Mouse (Mus musculus) hindbrain, embryonic 16.5 days (tissue): ENCODE results near the gene Phf5a. TPM values are rescaled to one million over a fixed set of nuclear protein-coding genes. Genes with fewer than 3 reads are reported as not detected.

Experiments
- ATAC-seq: fragments of 200-750 bp; cut with Nextera tagmentation; 2 replicates; pipeline ENCODE4 v1.8.0; 2017; ENCODE audit warnings: moderate TSS enrichment, moderate library complexity
- H3K27ac ChIP-seq: fragments of 300-500 bp; sonication (generic); 2 replicates; pipeline ENCODE4 v1.5.1; 2014; ENCODE audit warnings: low read depth, mild to moderate bottlenecking, control low read depth, low read length, moderate library complexity
- H3K27me3 ChIP-seq: fragments of 300-500 bp; sonication (generic); replicated peaks from 2 replicates; pipeline ENCODE4 v1.6.1; 2014; ENCODE audit warnings: low read length; ENCODE audit not compliant: control insufficient read depth, insufficient read depth
- H3K36me3 ChIP-seq: fragments of 300-500 bp; sonication (generic); 2 replicates; pipeline ENCODE4 v1.6.1; 2014; ENCODE audit warnings: mild to moderate bottlenecking, low read length, moderate library complexity, mixed read lengths; ENCODE audit not compliant: control insufficient read depth, insufficient read depth
- H3K4me1 ChIP-seq: fragments of 300-500 bp; sonication (generic); 2 replicates; pipeline ENCODE4 v1.6.1; 2014; ENCODE audit warnings: low read depth, low read length; ENCODE audit not compliant: control insufficient read depth, insufficient read depth
- H3K4me2 ChIP-seq: fragments of 300-500 bp; sonication (generic); 2 replicates; pipeline ENCODE4 v1.6.1; 2014; ENCODE audit warnings: mild to moderate bottlenecking, low read length, control low read depth, moderate library complexity
- H3K4me3 ChIP-seq: fragments of 300-500 bp; sonication (generic); 2 replicates; pipeline ENCODE4 v1.5.1; 2014; ENCODE audit warnings: mild to moderate bottlenecking, low read length, control low read depth, moderate library complexity
- H3K9ac ChIP-seq: fragments of 300-500 bp; sonication (generic); 2 replicates; pipeline ENCODE4 v1.6.1; 2014; ENCODE audit warnings: low read depth, mild to moderate bottlenecking, control low read depth, low read length, moderate library complexity
- H3K9me3 ChIP-seq: fragments of 300-500 bp; sonication (generic); 2 replicates; pipeline ENCODE4 v1.6.1; 2014; ENCODE audit warnings: mild to moderate bottlenecking, low read length, moderate library complexity; ENCODE audit not compliant: control insufficient read depth
- WGBS: fragments of 180-500 bp; shearing (Covaris S2); extraction: QIAGEN DNeasy Blood & Tissue Kit; methylation state at CpG from one replicate; pipeline ENCODE4 v1.1.7; 2014; 5-methylcytosine and 5-hydroxymethylcytosine counted together
- polyA plus RNA-seq: library from polyadenylated mRNA; unstranded; fragments of >200 nt; fragmentation: Nextera tagmentation; extraction: Ambion mirVana; gene quantifications from 2 replicates; pipeline ENCODE4 v1.2.1, GENCODE M21; 2015

Gene Phf5a
- polyA plus RNA-seq, 1 experiment from 2014 or later = 122 TPM

DNA sequence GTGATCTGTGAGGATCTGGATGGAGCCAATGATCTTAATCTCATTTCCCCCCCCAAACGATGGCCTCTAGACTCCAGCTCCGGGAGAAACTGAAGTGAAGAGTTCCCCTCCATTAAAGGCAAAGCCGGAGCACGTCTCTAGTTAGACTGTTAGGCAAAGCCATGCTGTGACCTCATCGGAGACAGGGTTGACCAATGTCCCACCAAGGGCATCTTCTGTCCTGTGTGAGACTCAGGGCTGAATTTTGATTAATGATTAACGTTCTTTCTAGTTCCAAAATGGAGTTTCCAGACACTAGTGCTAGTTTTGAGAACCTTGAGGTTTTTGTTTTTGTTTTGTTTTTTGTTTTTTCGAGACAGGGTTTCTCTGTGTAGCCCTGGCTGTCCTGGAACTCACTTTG lies 18.6 kb downstream of the Phf5a start:
- H3K9ac ChIP-seq = no peak overlapping the region
- H3K4me3 ChIP-seq = no peak overlapping the region
- H3K9me3 ChIP-seq = no peaks in the 10 kb centered on the region
- H3K27ac ChIP-seq = no peak overlapping the region
- no peak overlapping the region for H3K4me2 ChIP-seq
- H3K27me3 ChIP-seq = no peaks in the 10 kb centered on the region
- no peak for ATAC-seq
- peaks cover 12% of the 10 kb centered on the region for H3K36me3 ChIP-seq
- H3K4me1 ChIP-seq = peaks cover 17% of the 10 kb centered on the region
- WGBS = 88% methylated on average over 7 of the region's 7 CpGs

- no peak overlapping the region for H3K4me3 ChIP-seq
- no peak overlapping the region for H3K4me2 ChIP-seq
- peaks cover 17% of the 10 kb centered on the region for H3K4me1 ChIP-seq
- ATAC-seq = no peak
- peaks cover 12% of the 10 kb centered on the region for H3K36me3 ChIP-seq
- H3K27me3 ChIP-seq = no peaks in the 10 kb centered on the region
- H3K9me3 ChIP-seq = no peaks in the 10 kb centered on the region
- 94% methylated on average over 9 of the region's 9 CpGs for WGBS
- H3K27ac ChIP-seq = no peak overlapping the region
- no peak overlapping the region for H3K9ac ChIP-seq
Observed at GRCm38 (mm10) chr15:81852411-81853000, 19.2 kb downstream of the Phf5a start.

DNA sequence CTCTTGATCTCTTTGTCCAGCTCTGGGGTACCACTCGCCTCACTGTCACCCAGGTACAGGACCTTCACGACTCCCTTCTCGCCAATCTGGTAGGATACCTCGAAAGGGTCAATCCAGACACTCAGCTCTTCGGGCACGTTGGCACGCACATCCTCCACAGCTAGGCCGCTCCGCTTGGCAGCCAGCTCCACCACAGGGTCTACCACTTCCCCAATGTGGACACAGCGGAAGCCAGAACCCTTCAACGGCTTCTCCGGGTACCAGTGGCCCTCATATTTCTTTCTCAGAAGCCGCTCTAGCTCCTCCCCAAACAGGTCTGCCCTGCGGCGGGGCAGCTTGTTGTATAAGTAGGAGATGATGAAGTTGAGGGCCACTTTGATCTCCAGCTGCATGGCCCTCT lies 20.3 kb downstream of the Phf5a start:
- Histone ChIP-seq H3K4me1 (peaks cover 11% of the 10 kb centered on the region), H3K27ac (no peak overlapping the region), H3K4me3 (no peak overlapping the region), H3K36me3 (peaks cover 12% of the 10 kb centered on the region), H3K9ac (no peak overlapping the region), H3K9me3 (no peaks in the 10 kb centered on the region), H3K4me2 (no peak overlapping the region), H3K27me3 (no peaks in the 10 kb centered on the region)
- 94% methylated on average over 15 of the region's 15 CpGs for WGBS
- ATAC-seq = no peak

- Histone ChIP-seq H3K36me3 (peaks cover 12% of the 10 kb centered on the region), H3K27ac (no peak overlapping the region), H3K9me3 (no peaks in the 10 kb centered on the region), H3K4me1 (peaks cover 8% of the 10 kb centered on the region; the same call in 1 of the 2 replicates), H3K9ac (no peak overlapping the region), H3K4me2 (no peak overlapping the region), H3K4me3 (no peak overlapping the region), H3K27me3 (no peaks in the 10 kb centered on the region)
- WGBS = 90% methylated on average over 14 of the region's 14 CpGs
- no peak for ATAC-seq
Observed at GRCm38 (mm10) chr15:81850718-81851117, 21.0 kb downstream of the Phf5a start.

- Histone ChIP-seq H3K27me3 (no peaks in the 10 kb centered on the region), H3K4me1 (no peaks in the 10 kb centered on the region; the same call in 1 of the 2 replicates), H3K4me2 (no peak overlapping the region), H3K9ac (no peak overlapping the region), H3K36me3 (peaks cover 12% of the 10 kb centered on the region), H3K4me3 (no peak overlapping the region), H3K27ac (no peak overlapping the region), H3K9me3 (no peaks in the 10 kb centered on the region)
- no peak for ATAC-seq
- whole genome bisulfite sequencing = 85% methylated on average over 9 of the region's 9 CpGs
Observed at GRCm38 (mm10) chr15:81849104-81849503, 22.6 kb downstream of the Phf5a start.

DNA sequence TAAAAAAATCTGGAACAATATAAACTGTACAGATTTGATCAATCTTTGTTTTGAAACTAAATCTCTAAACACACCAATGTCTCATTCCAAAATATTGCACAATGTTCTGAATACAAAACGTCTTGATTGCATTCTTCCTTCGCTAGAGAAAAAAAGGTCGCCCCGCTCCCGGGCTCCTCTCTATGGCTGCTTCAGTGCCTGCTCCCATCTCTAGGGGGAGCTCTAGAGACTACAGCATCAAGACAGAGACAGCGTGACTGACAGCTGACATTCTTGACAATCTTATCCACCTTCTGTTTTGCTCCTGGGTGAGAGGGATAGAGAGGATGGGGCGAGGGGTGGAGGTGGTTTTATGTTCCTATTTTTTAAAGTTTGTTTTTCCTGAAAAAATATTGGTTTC lies 23.4 kb downstream of the Phf5a start:
- peaks cover 12% of the 10 kb centered on the region for H3K36me3 ChIP-seq
- no peaks in the 10 kb centered on the region for H3K9me3 ChIP-seq
- no peaks in the 10 kb centered on the region; the same call in 1 of the 2 replicates for H3K4me1 ChIP-seq
- H3K9ac ChIP-seq = no peak overlapping the region
- 39% methylated on average over 7 of the region's 7 CpGs for WGBS
- no peak overlapping the region for H3K27ac ChIP-seq
- no peak overlapping the region for H3K4me3 ChIP-seq
- no peak for ATAC-seq
- no peak overlapping the region for H3K4me2 ChIP-seq
- H3K27me3 ChIP-seq = no peaks in the 10 kb centered on the region

DNA sequence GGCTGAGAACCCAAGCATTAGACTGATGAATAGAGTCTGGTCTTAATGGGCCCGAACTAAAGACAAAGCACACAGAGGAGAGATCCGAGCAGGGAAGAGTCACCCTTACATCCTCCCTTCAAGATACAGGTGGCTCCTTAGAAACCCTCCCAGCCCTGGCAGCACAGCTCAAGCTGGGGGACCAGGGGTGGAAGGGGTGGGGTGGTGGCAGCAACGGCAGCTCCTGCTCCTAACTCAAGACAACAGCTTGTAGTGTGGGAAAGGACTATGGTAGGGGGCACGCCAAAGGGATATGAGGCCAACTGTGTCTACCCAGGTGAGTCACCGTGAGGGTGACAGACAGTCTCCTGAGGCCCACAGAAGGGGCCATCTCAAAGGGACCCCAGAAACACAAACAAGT lies 23.9 kb downstream of the Phf5a start:
- no peak overlapping the region for H3K4me3 ChIP-seq
- peaks cover 12% of the 10 kb centered on the region for H3K36me3 ChIP-seq
- no peak overlapping the region for H3K4me2 ChIP-seq
- H3K27me3 ChIP-seq = no peaks in the 10 kb centered on the region
- 89% methylated on average over 5 of the region's 5 CpGs for WGBS
- no peak for ATAC-seq
- H3K9ac ChIP-seq = no peak overlapping the region
- no peaks in the 10 kb centered on the region for H3K9me3 ChIP-seq
- no peak overlapping the region for H3K27ac ChIP-seq
- H3K4me1 ChIP-seq = no peaks in the 10 kb centered on the region; the same call in 1 of the 2 replicates

- Histone ChIP-seq H3K27ac (no peak overlapping the region), H3K9me3 (no peaks in the 10 kb centered on the region), H3K36me3 (peaks cover 12% of the 10 kb centered on the region), H3K4me2 (no peak overlapping the region), H3K9ac (no peak overlapping the region), H3K27me3 (no peaks in the 10 kb centered on the region), H3K4me1 (no peaks in the 10 kb centered on the region; the same call in 1 of the 2 replicates), H3K4me3 (no peak overlapping the region)
- no peak for ATAC-seq
- 91% methylated on average over 4 of the region's 4 CpGs for WGBS
Observed at GRCm38 (mm10) chr15:81847161-81847560, 24.6 kb downstream of the Phf5a start.

DNA sequence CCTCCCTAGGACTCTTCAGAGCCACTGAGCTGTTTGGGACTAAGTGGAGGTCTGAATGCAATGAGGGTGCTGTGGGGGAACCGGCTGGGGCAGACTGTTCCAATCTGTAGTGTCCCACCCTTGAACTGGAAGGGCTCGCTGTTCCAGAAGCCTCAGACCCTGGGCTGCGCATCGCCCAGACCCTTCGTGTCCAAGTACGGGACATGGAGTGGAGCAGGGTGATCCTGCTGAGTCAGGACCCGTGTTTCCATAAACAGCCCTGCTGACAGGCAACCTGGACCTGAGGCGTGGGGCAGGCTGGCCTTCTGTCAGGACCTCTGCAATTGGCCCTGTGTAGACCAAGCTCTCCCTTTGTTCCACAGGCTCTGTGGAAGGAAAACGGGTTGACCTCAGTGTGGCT lies 25.0 kb downstream of the Phf5a start:
- Histone ChIP-seq H3K27ac (no peak overlapping the region), H3K4me1 (no peaks in the 10 kb centered on the region; the same call in 1 of the 2 replicates), H3K9me3 (no peaks in the 10 kb centered on the region), H3K4me2 (no peak overlapping the region), H3K27me3 (no peaks in the 10 kb centered on the region), H3K4me3 (no peak overlapping the region), H3K9ac (no peak overlapping the region), H3K36me3 (peaks cover 12% of the 10 kb centered on the region)
- WGBS = 91% methylated on average over 9 of the region's 9 CpGs
- ATAC-seq = no peak
